Mouse (Mus musculus): Measurements from ENCODE around the gene Serpina3m.
"Not testable (repeated sequence)": the region's sequence is repeated elsewhere in the genome, so short reads cannot be mapped to it uniquely, and the experiment has no call there.

Gene Serpina3m

DNA sequence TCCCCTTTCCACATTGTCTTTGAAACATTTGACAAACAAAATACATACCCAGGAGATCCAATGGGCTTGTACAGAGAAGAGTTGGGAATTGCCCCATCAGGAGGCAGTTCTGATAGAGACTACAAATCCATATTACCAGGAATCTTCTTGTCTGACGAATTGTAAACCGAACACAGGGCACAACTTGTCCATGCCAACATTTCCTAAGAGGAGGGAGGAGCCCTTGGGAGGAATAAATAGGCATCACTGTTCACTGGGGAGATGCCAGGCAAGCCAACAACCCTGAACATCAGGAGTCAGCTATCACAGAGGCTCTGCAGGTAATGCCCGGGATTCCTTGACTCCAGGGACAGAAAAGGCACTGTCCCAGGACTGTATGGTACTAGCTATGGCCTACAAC lies at the start of gene Serpina3m, which contains the start of gene Serpina3k:
Serpina3m (plus strand) TSS at position 261 of the 400 bp plus-strand sequence.
Serpina3k (plus strand) TSS at position 261 of the 400 bp plus-strand sequence.
- not testable (repeated sequence) for DNase-seq (ENCODE audit: low spot score in 2 of 2)

DNA sequence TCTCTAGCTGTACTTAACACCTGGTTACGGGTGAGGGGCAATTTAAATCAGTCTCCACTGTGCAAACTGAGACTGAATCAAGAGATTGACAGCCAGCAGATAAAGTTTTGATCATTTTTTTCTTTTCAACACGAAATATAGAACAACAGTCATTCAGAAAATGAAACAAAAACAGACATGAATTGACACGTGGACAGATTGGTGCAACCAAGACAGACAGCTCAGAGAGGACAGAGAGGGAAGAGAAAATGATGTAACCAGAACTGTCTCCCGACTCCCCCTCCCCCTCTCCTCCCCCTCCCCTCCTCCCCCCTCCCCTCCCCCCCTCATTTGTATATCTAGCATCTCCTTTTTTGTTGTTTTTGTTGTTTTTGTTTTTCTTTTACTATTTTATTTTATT lies 48.4 kb upstream of the Serpina3m start:
- DNase-seq (ENCODE audit: low spot score in 2 of 2): no peak

GRCm38 (mm10) chr12:104293963-104294362 lies 44.3 kb upstream of the Serpina3m start:
- DNase-seq (ENCODE audit: low spot score in 2 of 2): no peak

DNA sequence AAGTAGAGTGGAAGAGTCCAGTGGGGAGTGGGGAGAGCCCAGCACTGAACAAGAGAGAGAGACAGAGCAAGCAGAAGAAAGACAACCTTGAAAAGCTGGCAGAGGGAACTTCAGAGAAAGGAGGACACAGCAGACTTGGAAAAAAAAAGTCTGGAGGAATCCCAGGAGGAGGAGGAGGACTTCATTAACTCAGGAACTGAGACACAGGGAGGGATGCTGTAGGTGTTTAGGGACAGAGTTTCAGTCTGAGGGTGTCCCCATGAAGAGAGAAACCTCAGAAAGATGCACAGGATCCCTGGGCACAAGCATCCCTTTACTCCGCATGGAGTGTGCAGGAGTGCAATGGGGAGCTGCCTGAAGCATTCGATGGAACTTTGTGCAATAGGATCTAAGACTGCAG lies 40.2 kb upstream of the Serpina3m start:
- no peak for DNase-seq (ENCODE audit: low spot score in 2 of 2)

GRCm38 (mm10) chr12:104305991-104306390 lies 32.3 kb upstream of the Serpina3m start:
- no peak for DNase-seq (ENCODE audit: low spot score in 2 of 2)

DNA sequence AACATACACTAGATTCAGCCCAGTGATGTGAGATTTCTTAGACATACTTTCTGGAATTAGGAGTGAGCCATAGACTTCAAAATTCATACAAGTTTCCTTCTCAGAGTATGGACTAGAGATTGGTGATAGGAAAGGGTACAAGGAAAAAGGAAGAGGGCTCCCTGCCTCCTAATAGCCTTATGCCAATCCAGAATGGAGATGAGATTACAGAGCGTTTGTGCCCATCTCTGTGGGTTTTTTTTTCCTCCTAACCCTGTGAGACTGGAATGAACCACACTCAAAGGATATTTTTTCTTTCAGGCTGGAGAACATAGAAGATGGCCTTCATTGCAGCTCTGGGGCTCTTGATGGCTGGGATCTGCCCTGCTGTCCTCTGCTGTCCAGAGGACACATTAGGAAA lies 24.0 kb upstream of the Serpina3m start, which contains the start of gene Serpina3j:
Serpina3j (plus strand) TSS at position 301 of the 400 bp plus-strand sequence.
- DNase-seq (ENCODE audit: low spot score in 2 of 2): no peak

GRCm38 (mm10) chr12:104322454-104322853 lies 15.8 kb upstream of the Serpina3m start:
- no peak for DNase-seq (ENCODE audit: low spot score in 2 of 2)

- DNase-seq (ENCODE audit: low spot score in 2 of 2): no peak
Measured at GRCm38 (mm10) chr12:104331701-104332100, 6.6 kb upstream of the Serpina3m start.

DNA sequence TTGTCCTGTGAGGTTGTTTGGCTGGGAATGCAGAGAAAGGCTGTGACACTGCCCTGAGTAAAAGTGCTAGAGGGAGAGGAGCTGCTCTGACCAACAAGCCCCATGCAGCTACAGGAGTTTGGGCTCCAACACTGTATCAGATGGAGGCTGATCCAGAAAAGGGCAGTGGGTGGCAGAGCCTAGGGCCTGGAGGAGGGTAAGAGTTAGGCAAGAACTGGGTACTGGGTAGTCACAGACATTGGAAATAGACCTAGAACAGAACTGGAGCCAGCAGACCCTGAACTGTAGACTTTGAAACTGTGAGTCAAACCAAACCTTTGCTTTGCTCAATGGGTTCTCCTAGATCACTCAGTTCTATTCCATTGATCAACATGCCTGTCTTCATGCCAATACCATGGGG lies 1.4 kb upstream of the Serpina3m start:
- not testable (repeated sequence) for DNase-seq (ENCODE audit: low spot score in 2 of 2)

DNA sequence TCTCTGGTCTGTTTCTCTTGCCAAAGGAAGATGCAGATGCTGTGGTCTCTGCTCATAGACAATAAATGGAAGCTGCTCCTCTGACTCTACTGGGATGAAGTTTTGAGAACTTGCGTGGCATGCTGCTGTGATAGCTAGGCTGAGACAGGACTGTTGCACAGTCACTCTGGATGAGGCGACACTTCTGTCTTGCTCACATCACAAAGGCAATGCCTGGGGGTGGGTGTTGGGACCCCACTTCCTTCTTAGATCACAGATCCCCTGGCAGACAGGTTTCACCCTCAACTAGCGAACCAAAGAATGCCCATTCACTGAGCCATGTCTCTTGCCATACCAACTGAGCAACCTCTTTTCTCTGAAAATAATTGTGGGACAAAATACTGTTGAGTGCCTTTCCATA lies 419 bp downstream of the Serpina3m start:
- no peak for DNase-seq (ENCODE audit: low spot score in 2 of 2)

- DNase-seq (ENCODE audit: low spot score in 2 of 2): not testable (repeated sequence)
Measured at GRCm38 (mm10) chr12:104342489-104342888, 4.2 kb downstream of the Serpina3m start.

DNA sequence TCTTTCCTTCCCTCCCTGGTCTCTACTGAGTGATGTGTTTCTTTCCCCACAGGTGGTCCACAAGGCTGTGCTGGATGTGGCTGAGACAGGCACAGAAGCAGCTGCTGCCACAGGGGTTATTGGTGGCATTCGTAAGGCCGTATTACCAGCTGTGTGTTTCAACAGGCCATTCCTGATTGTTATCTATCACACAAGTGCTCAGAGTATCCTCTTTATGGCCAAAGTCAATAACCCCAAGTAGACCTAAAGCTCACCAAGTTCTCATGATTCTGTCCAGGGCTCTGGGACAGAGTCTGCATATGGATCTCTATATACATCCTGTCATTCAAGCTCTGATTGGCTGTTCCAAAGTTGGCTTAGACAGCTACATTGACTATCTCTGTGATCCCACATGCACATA lies 6.9 kb downstream of the Serpina3m start:
- no peak for DNase-seq (ENCODE audit: low spot score in 2 of 2)

DNA sequence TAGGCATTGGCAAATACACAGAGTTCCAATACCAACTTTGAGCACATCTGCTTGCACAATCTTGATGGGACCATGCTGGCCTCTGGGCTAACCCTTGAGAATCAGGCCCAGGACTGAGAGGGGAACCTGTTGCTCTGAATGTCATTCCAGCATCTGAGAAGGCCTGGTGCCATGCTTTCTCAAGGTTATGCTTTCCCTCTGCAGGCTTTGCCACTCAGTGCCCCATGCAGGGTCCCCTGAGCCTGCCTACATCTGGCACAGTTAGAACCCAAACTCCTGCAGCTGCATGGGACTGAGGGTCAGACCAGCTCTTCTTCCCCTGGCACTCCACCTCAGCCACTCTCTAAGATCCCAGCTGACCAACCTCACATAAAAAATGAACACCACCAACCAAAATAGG lies 7.4 kb downstream of the Serpina3m start:
- DNase-seq (ENCODE audit: low spot score in 2 of 2): no peak

DNA sequence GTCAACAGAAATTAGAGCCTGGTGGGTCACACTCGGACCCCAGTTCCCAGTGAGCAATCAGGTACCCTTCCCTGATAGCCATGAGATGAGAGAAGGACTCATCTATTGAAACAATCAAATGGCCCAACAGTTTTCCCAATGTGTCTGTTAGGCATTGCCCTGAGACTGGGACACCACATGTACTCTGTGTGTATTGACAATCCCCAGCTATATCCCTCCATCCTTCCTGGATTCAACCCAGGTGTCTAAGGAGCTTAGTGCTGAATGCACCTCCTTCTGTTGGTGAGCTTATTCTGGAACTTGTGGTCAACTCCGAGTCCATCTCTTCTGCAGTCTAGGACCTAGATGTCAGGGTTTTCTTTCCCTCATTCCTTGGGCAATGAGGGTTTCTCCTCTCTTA lies 8.8 kb downstream of the Serpina3m start:
- no peak for DNase-seq (ENCODE audit: low spot score in 2 of 2)

GRCm38 (mm10) chr12:104351812-104352211 lies 13.5 kb downstream of the Serpina3m start:
- DNase-seq (ENCODE audit: low spot score in 2 of 2): peak; percentile 15 to 47

DNA sequence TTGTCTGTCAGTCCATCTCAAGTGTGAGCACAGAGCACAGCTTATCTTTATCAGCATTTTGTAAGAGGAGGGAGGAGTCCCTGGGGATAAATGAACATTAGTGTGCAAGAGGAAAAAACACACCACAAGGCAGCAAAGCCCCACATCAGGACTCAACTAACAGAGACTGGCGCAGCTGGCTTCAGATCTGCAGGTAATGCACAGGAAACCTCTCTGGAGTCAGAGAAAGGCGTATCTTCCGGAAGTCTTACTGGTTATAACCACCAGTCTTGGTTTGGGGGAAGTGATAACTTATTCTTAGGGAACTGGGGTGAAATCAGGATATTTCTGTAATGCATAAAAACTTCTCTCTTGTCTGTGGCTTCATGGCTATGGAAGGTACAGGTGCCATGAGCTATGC lies 17.7 kb downstream of the Serpina3m start:
- no peak for DNase-seq (ENCODE audit: low spot score in 2 of 2)

DNA sequence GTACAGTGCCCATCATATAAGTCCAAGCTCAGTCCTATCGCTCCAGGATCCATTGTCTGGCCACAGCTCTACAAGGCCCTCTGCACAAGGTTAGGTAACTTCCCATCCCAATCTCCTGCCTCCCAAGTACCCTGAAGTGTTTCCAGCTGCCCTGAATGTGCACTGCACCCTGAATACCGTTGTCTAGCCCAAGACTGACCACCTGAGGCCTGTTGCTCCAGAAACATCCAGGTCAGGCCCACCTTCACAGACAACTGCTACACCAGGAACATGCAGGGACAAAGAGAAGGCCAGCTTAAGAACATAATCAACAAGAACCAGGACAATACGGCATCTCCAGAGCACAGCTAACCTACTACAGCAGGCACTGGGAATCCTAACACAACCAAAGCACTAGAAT lies 31.7 kb downstream of the Serpina3m start:
- no peak for DNase-seq (ENCODE audit: low spot score in 2 of 2)

DNA sequence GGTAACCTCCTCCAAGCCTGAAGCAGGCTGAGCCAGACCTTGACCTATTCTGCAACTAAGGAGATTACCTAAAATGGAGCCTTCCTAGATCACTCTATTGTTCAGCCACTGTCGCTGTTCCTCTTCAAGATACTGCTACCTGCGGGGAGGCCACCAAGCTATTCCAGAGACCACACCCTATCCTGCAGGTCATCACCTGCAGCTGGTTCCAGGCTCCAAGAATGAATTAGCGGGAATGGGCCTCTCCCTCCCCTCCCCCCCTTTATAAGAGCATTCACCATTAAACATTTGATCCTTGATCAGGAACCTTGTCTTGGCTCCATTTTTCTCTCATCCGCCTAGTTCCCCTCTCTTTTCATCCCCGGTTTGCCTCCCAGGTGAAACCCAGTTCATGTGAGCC lies 38.9 kb downstream of the Serpina3m start:
- not testable (repeated sequence) for DNase-seq (ENCODE audit: low spot score in 2 of 2)

DNA sequence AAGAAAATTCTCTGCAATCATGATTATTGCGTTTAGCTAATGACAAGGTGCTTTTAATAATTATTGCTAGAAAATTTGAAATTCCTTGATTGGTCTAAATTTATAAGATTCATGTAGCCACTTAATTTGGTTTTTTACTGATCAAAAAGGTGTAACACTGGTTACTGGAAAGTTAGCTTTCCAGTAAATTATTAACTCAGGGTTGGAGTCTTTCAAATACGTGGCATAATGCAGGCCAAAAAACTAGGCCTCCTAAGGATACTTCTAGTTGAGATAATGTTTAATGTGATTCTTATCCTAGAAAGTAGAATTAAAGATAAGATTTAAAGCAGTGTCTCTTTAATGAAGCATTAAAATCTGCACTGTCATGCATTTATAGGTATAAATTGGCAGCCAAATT lies 40.1 kb downstream of the Serpina3m start:
- not testable (repeated sequence) for DNase-seq (ENCODE audit: low spot score in 2 of 2)

DNA sequence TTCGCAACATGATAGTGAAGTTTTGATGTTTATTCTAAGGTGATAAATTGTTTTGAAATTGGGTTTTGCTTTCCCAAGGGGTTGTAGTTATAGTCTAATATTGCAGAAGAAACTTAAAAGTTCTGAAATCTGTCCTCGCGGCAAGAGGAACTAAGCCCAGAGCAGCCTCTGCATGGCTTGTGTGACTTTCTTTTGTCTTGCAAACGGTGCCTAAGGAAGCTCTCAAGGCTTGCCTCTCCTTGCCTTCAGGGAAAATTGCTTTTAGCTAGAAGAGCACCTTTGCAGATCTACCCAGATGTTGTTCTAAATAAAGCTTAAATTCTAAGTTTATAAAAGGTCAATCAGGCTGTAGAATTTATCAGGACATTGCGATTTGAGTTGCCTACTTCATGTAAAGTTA lies 40.5 kb downstream of the Serpina3m start:
- not testable (repeated sequence) for DNase-seq (ENCODE audit: low spot score in 2 of 2)

DNA sequence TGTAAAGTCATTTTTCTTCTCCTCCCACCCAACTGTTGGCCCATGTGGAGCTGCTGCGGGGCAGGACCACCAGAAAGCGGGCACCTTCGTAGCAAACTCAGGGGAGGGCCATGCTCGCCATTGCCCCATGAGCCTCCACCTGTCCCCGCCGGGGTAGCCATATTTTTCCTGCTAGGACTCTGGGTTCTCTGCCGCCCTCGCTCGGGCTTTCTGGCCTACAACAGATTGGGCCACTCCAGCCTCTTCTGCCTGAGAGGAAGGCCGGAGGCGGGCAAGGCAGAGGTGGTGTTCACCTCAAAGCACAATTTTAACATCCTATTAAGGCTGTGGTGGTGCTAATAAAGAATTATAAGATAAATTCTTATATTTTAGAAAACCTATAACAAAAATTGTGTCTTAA lies 41.6 kb downstream of the Serpina3m start:
- no peak for DNase-seq (ENCODE audit: low spot score in 2 of 2)

DNA sequence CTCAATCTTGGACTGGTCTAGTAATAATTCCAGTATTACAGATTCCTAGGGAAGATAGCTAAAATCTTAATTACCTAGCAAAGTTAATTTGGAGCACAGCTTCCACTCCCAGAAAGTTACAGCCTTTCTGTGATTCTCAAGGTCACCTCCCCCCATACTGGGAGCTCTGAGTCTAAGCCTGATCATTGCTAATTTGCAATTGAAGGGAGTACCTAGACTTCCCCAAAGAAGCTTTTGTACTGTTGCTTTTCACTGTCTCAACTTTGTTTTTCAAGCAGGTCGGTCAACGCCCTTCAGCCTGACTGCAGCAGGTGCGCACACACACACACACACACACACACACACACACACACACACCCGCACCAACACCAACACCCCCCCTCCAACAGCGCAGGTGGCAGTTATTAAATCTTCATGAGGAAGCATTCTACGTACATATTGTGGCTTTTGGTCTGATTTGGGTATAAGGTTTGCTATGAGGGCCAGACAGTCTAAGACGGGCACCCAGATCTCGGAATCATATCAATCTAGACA lies 42.9 kb downstream of the Serpina3m start:
- DNase-seq (ENCODE audit: low spot score in 2 of 2): not testable (repeated sequence)

GRCm38 (mm10) chr12:104385987-104386386 lies 47.7 kb downstream of the Serpina3m start:
- not testable (repeated sequence) for DNase-seq (ENCODE audit: low spot score in 2 of 2)

GRCm38 (mm10) chr12:104386878-104387277 lies 48.6 kb downstream of the Serpina3m start:
- DNase-seq (ENCODE audit: low spot score in 2 of 2): not testable (repeated sequence)

All from urinary bladder, adult 18-20 months (tissue).